Mouse (Mus musculus) lung, embryonic 16.5 days (tissue): Measurements from ENCODE around the gene Ptpn23. TPM values are rescaled to one million over a fixed set of nuclear protein-coding genes. Genes with fewer than 3 reads are reported as not detected.
A peak's percentile ranks its signal among the peaks of the same experiment; 100 is the strongest.
"Not testable (repeated sequence)": the region's sequence is repeated elsewhere in the genome, so short reads cannot be mapped to it uniquely, and the experiment has no call there.

ENCODE experiments used
- ATAC-seq: fragments of 200-750 bp; cut with Nextera tagmentation; 2 replicates; pipeline ENCODE4 v1.8.0; 2017; ENCODE audit warnings: low read depth, mild to moderate bottlenecking, moderate library complexity
- H3K27ac ChIP-seq: fragments of 300-500 bp; sonication (generic); 2 replicates; pipeline ENCODE4 v1.5.1; 2014; ENCODE audit warnings: mild to moderate bottlenecking, control low read depth, low read length
- H3K27me3 ChIP-seq: fragments of 300-500 bp; sonication (generic); 2 replicates; pipeline ENCODE4 v1.6.1; 2014; ENCODE audit warnings: low read depth, low read length, mixed read lengths; ENCODE audit not compliant: control insufficient read depth, insufficient read depth
- H3K36me3 ChIP-seq: fragments of 300-500 bp; sonication (generic); 2 replicates; pipeline ENCODE4 v1.6.1; 2014; ENCODE audit warnings: low read length; ENCODE audit not compliant: control insufficient read depth, insufficient read depth
- H3K4me1 ChIP-seq: fragments of 300-500 bp; sonication (generic); replicated peaks from 2 replicates; pipeline ENCODE4 v1.6.1; 2014; ENCODE audit warnings: low read length, mixed read lengths; ENCODE audit not compliant: control insufficient read depth, insufficient read depth
- H3K4me2 ChIP-seq: fragments of 300-500 bp; sonication (generic); 2 replicates; pipeline ENCODE4 v1.6.1; 2014; ENCODE audit warnings: low read depth, low read length, control low read depth
- H3K4me3 ChIP-seq: fragments of 300-500 bp; sonication (generic); 2 replicates; pipeline ENCODE4 v1.5.1; 2014; ENCODE audit warnings: mild to moderate bottlenecking, low read length, control low read depth
- H3K9ac ChIP-seq: fragments of 300-500 bp; sonication (generic); 2 replicates; pipeline ENCODE4 v1.6.1; 2014; ENCODE audit warnings: low read length, control low read depth
- H3K9me3 ChIP-seq: fragments of 300-500 bp; sonication (generic); 2 replicates; pipeline ENCODE4 v1.6.1; 2016; ENCODE audit warnings: low read length; ENCODE audit not compliant: control insufficient read depth
- WGBS: fragments of 180-500 bp; shearing (Covaris S2); extraction: QIAGEN DNeasy Blood & Tissue Kit; methylation state at CpG from one replicate; pipeline ENCODE4 v1.1.7; 2014; 5-methylcytosine and 5-hydroxymethylcytosine counted together
- polyA plus RNA-seq: library from polyadenylated mRNA; unstranded; fragments of >200 nt; fragmentation: Nextera tagmentation; extraction: Ambion mirVana; gene quantifications from 2 replicates; pipeline ENCODE4 v1.2.1, GENCODE M21; 2015

Gene Ptpn23
- polyA plus RNA-seq, 1 experiment from 2014 or later: 12.2 TPM

DNA sequence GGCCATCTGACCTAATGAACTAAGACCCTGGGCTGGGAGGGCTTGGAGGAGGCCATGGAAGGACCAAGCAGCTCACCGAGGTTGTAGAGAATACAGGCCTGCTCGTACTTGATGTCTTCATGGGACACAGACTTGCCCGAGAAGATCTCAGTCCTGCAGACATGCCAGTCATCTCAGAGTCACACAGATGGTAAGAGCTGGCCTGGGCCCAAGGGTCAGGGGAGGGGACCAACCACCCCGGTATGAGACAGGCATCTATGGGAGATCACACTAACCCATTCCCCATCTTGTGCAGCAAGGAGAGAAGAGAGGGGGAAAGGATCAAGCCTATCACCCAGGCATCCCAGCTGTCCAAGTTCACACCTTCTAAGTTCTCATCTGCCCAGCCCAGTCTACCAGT is 14.7 kb downstream of the Ptpn23 start:
- Histone ChIP-seq H3K27ac (no peak overlapping the region), H3K36me3 (peaks cover 31% of the 10 kb centered on the region), H3K9ac (no peak overlapping the region), H3K4me3 (no peak overlapping the region), H3K4me2 (no peak overlapping the region), H3K4me1 (no peaks in the 10 kb centered on the region), H3K9me3 (no peaks in the 10 kb centered on the region), H3K27me3 (no peaks in the 10 kb centered on the region)
- 87% methylated on average over 4 of the region's 4 CpGs for WGBS
- ATAC-seq: no peak

DNA sequence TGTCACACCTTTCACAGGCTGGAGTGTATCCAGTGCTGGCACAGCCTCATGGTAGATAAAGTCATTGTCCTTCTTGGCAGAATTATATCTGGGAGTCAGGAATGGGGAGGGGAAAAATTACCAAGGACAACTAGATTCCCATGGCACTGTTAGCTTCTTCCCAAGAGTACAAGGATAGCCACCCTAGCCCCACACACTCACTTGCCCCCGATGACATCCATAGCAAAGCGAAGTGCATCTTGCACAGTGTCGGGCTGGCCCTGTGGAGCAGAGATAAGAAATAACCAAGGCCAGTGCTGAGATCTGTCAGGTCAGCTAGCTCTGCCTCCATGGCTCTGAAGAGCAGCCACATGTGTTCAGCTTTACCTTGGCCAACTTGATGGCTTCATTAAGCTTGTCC is 17.2 kb downstream of the Ptpn23 start:
- Histone ChIP-seq H3K9me3 (no peaks in the 10 kb centered on the region), H3K4me1 (no peaks in the 10 kb centered on the region), H3K9ac (no peak overlapping the region), H3K4me2 (no peak overlapping the region), H3K27ac (no peak overlapping the region), H3K4me3 (no peak overlapping the region), H3K36me3 (peaks cover 47% of the 10 kb centered on the region), H3K27me3 (no peaks in the 10 kb centered on the region)
- WGBS: 93% methylated on average over 3 of the region's 3 CpGs
- ATAC-seq: no peak

DNA sequence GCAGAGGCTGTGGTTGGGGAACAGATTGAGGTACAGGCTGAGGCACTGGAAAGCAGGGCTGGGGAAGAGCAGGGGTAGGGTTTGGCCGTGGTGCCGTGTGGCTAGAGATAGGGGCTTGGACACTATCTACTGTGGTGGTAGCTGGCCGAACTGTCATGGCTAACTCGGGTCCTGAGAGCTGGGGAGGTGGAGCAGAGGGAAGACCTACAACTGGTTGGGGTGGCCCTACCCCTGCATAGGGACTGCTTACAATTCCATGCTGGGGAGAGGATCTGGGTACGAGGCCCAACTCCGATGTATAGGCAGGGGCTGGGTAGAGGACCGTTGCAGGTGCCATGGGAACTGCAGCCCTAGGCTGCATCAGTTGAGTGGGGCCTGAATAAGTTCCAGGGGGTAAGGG is 20.0 kb downstream of the Ptpn23 start:
- Histone ChIP-seq H3K9ac (no peak overlapping the region), H3K9me3 (no peaks in the 10 kb centered on the region)
- WGBS: 91% methylated on average over 7 of the region's 7 CpGs

DNA sequence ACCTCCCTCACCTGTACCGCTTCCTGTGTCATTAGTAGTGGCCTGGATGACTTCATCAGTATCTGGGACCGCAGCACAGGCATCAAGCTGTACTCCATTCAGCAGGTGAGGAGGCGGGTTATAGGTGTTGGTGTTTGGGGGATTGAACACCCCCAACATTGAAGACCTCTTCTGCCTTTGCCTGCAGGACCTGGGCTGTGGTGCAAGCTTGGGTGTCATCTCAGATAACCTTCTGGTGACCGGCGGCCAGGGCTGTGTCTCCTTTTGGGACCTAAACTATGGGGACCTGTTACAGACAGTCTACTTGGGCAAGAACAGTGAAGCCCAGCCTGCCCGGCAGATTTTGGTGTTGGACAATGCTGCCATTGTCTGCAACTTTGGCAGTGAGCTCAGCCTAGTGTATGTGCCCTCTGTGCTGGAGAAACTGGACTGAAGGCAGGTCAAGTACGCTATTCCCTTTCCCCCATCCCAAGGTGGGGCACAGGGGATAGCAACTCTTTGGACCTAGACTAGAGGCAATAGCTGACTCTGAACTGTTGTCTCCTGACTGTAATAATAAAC is 23.6 kb downstream of the Ptpn23 start:
- Histone ChIP-seq H3K4me1 (no peaks in the 10 kb centered on the region; the same call in 1 of the 2 replicates), H3K36me3 (peaks cover 42% of the 10 kb centered on the region), H3K27me3 (no peaks in the 10 kb centered on the region), H3K4me2 (no peak overlapping the region), H3K27ac (no peak overlapping the region), H3K4me3 (no peak overlapping the region), H3K9me3 (no peaks in the 10 kb centered on the region), H3K9ac (no peak overlapping the region)
- no peak for ATAC-seq
- WGBS: 82% methylated on average over 7 of the region's 7 CpGs

More for the DNA sequence above, 20.0 kb downstream of the Ptpn23 start:
- Histone ChIP-seq H3K36me3 (peaks cover 57% of the 10 kb centered on the region), H3K4me2 (no peak overlapping the region), H3K4me3 (no peak overlapping the region), H3K4me1 (no peaks in the 10 kb centered on the region), H3K27ac (no peak overlapping the region), H3K27me3 (no peaks in the 10 kb centered on the region)
- ATAC-seq: no peak

DNA sequence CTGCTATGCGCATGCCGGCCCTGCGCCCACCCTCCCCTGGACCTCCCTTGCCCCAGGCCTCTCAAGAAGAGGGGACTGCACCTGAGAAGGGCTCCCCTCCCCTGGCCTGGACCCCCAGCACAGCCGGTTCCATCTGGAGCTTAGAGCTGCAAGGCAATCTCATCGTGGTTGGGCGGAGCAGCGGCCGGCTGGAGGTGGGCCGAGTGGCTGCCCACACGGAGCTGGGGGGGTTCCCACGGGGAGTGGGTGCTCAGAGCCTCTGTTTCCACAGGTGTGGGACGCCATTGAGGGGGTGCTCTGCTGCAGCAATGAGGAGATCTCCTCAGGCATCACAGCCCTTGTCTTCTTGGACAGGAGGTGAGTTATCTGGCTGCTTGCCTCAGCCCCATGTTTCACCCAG is 26.7 kb downstream of the Ptpn23 start:
- no peak overlapping the region for H3K4me2 ChIP-seq
- H3K27ac ChIP-seq: no peak overlapping the region
- no peaks in the 10 kb centered on the region for H3K27me3 ChIP-seq
- no peaks in the 10 kb centered on the region for H3K9me3 ChIP-seq
- H3K4me1 ChIP-seq: no peaks in the 10 kb centered on the region; the same call in 1 of the 2 replicates
- no peak overlapping the region for H3K9ac ChIP-seq
- no peak overlapping the region for H3K4me3 ChIP-seq
- no peak for ATAC-seq
- H3K36me3 ChIP-seq: peaks cover 29% of the 10 kb centered on the region
- 71% methylated on average over 12 of the region's 12 CpGs for WGBS

DNA sequence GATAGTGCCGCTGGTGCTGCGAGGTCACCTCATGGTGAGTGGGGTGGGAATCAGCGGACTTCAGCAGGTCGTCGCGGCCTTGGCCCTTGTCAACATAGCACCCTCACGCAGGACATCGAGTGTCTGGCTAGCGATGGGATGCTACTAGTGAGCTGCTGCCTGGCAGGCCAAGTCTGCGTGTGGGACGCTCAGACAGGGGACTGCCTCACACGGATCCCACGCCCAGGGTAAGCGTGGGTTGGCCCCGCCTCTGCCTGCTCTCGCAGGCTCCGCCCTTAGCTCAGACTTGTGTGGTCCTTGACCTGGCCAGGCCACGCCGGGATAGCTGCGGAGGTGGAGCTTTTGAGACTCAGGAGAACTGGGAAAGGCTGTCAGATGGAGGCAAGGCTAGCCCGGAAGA is 27.4 kb downstream of the Ptpn23 start:
- Histone ChIP-seq H3K9ac (peak overlapping the region; percentile 15; the same call in 1 of the 2 replicates), H3K4me2 (peak overlapping the region; percentile 32), H3K9me3 (no peaks in the 10 kb centered on the region), H3K27ac (no peak overlapping the region), H3K4me3 (0 out of 2 replicates have a peak overlapping the region, but pooled peaks have one; percentile 6), H3K36me3 (peaks cover 24% of the 10 kb centered on the region; the same call in 1 of the 2 replicates), H3K27me3 (no peaks in the 10 kb centered on the region), H3K4me1 (no peaks in the 10 kb centered on the region; the same call in 1 of the 2 replicates)
- ATAC-seq: peak; percentile 61
- WGBS: 24% methylated on average over 21 of the region's 21 CpGs

DNA sequence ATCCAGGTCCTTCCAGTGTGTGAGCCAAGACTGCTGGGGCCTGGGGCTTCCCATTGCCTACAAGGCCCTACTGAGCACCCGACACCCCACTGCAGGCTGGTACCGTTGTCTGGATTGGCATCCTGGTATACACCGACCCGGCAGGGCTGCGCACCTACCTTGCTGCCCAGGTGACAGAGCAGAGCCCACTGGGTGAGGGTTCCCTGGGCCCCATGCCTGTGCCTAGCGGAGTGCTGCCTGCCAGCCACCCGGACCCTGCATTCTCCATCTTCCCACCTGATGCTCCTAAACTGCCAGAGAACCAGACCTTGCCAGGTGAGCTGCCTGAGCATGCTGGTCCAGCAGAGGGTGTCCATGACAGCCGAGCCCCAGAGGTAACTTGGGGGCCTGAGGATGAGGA is 28.7 kb downstream of the Ptpn23 start:
- Histone ChIP-seq H3K9me3 (no peaks in the 10 kb centered on the region), H3K9ac (no peak overlapping the region), H3K27me3 (no peaks in the 10 kb centered on the region), H3K4me1 (no peaks in the 10 kb centered on the region; the same call in 1 of the 2 replicates), H3K4me2 (no peak overlapping the region), H3K4me3 (no peak overlapping the region), H3K36me3 (peaks cover 13% of the 10 kb centered on the region; the same call in 1 of the 2 replicates), H3K27ac (no peak overlapping the region)
- ATAC-seq: no peak
- WGBS: 93% methylated on average over 8 of the region's 8 CpGs

DNA sequence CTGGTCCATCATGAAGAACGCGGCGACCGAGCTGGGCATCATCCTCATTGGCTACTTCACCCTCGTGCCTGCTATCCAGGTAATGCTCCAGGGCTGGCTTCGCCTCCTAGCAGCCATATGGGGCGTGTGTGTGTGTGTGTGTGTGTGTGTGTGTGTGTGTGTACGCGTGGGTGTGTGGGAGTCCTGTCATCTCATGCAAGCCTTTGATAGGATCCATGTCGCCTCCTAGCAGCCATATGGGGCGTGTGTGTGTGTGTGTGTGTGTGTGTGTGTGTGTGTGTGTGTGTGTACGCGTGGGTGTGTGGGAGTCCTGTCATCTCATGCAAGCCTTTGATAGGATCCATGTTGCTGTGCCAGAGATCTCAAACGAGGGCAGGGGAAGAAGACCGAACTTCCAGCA is 30.4 kb downstream of the Ptpn23 start:
- not testable (repeated sequence) for ATAC-seq

DNA sequence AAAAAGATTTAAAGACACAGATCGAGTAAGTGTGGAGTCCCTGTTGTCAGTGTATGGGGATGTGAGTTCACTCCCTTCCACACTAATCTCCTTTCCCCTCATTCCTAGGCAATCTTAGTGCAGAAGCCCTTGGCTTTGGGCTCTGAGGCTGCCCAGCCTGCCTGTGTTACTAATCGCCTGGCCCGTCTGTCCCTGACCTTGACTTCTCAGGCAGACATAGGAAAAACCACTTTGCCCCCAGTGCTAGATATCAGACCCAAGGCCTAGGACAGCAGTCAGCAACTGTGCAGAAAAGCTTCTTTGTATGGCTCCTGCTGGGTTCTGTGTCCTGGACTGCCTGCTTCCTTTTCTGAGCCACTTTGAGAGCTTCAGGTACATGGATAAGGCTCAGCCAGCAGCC is 32.3 kb downstream of the Ptpn23 start:
- 85% methylated on average over 3 of the region's 3 CpGs for WGBS
- no peak for ATAC-seq
- H3K4me2 ChIP-seq: no peak overlapping the region
- H3K27me3 ChIP-seq: no peaks in the 10 kb centered on the region
- no peak overlapping the region for H3K27ac ChIP-seq
- no peak overlapping the region for H3K9ac ChIP-seq
- peaks cover 16% of the 10 kb centered on the region; the same call in 1 of the 2 replicates for H3K36me3 ChIP-seq
- no peaks in the 10 kb centered on the region for H3K9me3 ChIP-seq
- no peaks in the 10 kb centered on the region for H3K4me1 ChIP-seq
- H3K4me3 ChIP-seq: no peak overlapping the region

More for the DNA sequence above, 30.4 kb downstream of the Ptpn23 start:
- H3K9ac ChIP-seq, H3K27ac ChIP-seq, H3K4me1 ChIP-seq, H3K9me3 ChIP-seq, H3K4me3 ChIP-seq, H3K27me3 ChIP-seq, H3K4me2 ChIP-seq: not testable (repeated sequence)
- 81% methylated on average over 15 of the region's 15 CpGs for WGBS
- peaks cover 16% of the 10 kb centered on the region; the same call in 1 of the 2 replicates for H3K36me3 ChIP-seq
